Mouse (Mus musculus) spleen, embryonic (tissue): ENCODE results near the gene Ttc34.

Experiments
- CTCF ChIA-PET: fragments of 350-600 bp; sonication (Branson Sonifier 250); formaldehyde crosslinking; loops from one replicate; lab custom pipeline; 2022; lab: Charles Lee

The Ttc34 gene

GRCm38 (mm10) chr4:154856882-154857281 is 19.6 kb downstream of the Ttc34 start:
- CTCF ChIA-PET, result no interaction called here

GRCm38 (mm10) chr4:154857366-154858240 is 20.3 kb downstream of the Ttc34 start:
- CTCF ChIA-PET, result no interaction called here

GRCm38 (mm10) chr4:154858601-154859000 is 21.3 kb downstream of the Ttc34 start:
- CTCF ChIA-PET, result no interaction called here

GRCm38 (mm10) chr4:154861967-154862366 is 24.7 kb downstream of the Ttc34 start:
- CTCF ChIA-PET, result interaction anchor here (0.6 kb wide), 1 partner anchor 64 kb away, joined by 4 read pairs; no protein-coding TSS in a partner anchor

- CTCF ChIA-PET, result no interaction called here
Measured at GRCm38 (mm10) chr4:154863436-154863935, 26.2 kb downstream of the Ttc34 start.

- CTCF ChIA-PET, result interaction anchor here (0.6 to 1.0 kb wide), 2 partner anchors 14 to 100 kb away, joined by 3 read pairs; no protein-coding TSS in a partner anchor
Measured at GRCm38 (mm10) chr4:154864271-154864771, 27.1 kb downstream of the Ttc34 start.

GRCm38 (mm10) chr4:154864961-154865760 is 27.9 kb downstream of the Ttc34 start:
- CTCF ChIA-PET, result interaction anchor here (0.6 to 1.0 kb wide), 2 partner anchors 13 to 201 kb away, joined by 3 read pairs; no protein-coding TSS in a partner anchor

- CTCF ChIA-PET, result no interaction called here
Measured at GRCm38 (mm10) chr4:154866391-154866790, 29.1 kb downstream of the Ttc34 start.

- CTCF ChIA-PET, result no interaction called here
Measured at GRCm38 (mm10) chr4:154867257-154867656, 30.0 kb downstream of the Ttc34 start.

- CTCF ChIA-PET, result no interaction called here
Measured at GRCm38 (mm10) chr4:154869440-154869839, 32.2 kb downstream of the Ttc34 start, which contains the start of gene Mmel1. Gene Mmel1 (plus strand): TSS chr4:154869585.

- CTCF ChIA-PET, result no interaction called here
Measured at GRCm38 (mm10) chr4:154870721-154871120, 33.5 kb downstream of the Ttc34 start.

- CTCF ChIA-PET, result interaction anchor here (0.6 kb wide), 1 partner anchor 477 kb away, joined by 5 read pairs; no protein-coding TSS in a partner anchor
Measured at GRCm38 (mm10) chr4:154871757-154872251, 34.5 kb downstream of the Ttc34 start.

GRCm38 (mm10) chr4:154873186-154873585 is 35.9 kb downstream of the Ttc34 start:
- CTCF ChIA-PET, result no interaction called here

GRCm38 (mm10) chr4:154877864-154878548 is 40.7 kb downstream of the Ttc34 start:
- CTCF ChIA-PET, result interaction anchor here (0.6 to 1.3 kb wide), 7 partner anchors 13 to 956 kb away, joined by 3 to 5 read pairs (median 3); no protein-coding TSS in a partner anchor

GRCm38 (mm10) chr4:154880730-154881129 is 43.5 kb downstream of the Ttc34 start:
- CTCF ChIA-PET, result interaction anchor here (0.6 kb wide), 1 partner anchor 27 kb away, joined by 4 read pairs; no protein-coding TSS in a partner anchor

GRCm38 (mm10) chr4:154882014-154882659 is 44.9 kb downstream of the Ttc34 start:
- CTCF ChIA-PET, result interaction anchor here (0.7 to 0.8 kb wide), 2 partner anchors 65 to 1115 kb away, joined by 3 to 8 read pairs; no protein-coding TSS in a partner anchor

- CTCF ChIA-PET, result interaction anchor here (0.6 kb wide), 1 partner anchor 371 kb away, joined by 4 read pairs; no protein-coding TSS in a partner anchor
Measured at GRCm38 (mm10) chr4:154885416-154885815, 48.2 kb downstream of the Ttc34 start.

- CTCF ChIA-PET, result no interaction called here
Measured at GRCm38 (mm10) chr4:154886876-154887592, 49.8 kb downstream of the Ttc34 start.

GRCm38 (mm10) chr4:154887593-154888250 is 50.5 kb downstream of the Ttc34 start:
- CTCF ChIA-PET, result no interaction called here
